Mouse (Mus musculus): Measurements from ENCODE around the gene Lhpp.

The Lhpp gene

DNA sequence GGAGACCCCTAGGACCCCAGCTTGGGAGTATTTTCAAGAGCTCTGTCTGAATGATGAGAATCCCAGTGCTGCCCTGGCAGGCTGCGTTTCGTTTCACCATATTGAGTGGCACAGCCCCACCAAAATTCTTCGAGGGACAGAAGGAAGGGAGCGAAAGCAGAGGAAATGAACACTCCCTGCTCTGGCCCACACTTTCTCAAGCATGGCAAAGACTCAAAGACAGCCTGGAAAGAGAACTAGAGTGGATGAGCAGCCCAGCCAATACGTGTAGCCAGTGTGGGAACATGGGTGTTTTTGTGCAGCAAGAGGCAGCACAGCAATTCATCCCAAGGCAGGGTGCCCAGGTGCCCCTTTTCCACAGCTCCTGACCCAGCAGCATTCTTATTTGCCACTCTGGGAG lies 132.5 kb downstream of the Lhpp start:
- no peak for DNase-seq

DNA sequence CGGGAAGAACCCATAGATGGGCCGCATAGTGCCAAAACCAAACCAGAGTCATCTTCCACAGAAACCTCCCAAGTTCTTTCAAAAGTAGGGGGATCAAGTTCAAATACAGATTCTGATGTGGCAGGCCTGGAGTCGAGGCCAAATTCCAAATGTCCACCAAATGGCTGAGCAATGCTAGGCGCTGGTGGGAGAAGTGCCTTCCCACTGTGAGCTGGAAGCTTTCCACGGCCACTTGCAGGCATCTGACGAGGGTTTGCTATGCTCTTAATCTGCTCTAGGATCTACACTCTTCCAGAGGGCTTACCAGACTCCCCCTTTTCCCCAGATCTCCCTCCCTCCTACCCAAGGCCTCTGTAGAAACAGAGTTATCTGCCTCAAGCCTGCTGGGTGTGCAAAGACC lies 136.7 kb downstream of the Lhpp start:
- DNase-seq: peak; percentile 69 to 71

DNA sequence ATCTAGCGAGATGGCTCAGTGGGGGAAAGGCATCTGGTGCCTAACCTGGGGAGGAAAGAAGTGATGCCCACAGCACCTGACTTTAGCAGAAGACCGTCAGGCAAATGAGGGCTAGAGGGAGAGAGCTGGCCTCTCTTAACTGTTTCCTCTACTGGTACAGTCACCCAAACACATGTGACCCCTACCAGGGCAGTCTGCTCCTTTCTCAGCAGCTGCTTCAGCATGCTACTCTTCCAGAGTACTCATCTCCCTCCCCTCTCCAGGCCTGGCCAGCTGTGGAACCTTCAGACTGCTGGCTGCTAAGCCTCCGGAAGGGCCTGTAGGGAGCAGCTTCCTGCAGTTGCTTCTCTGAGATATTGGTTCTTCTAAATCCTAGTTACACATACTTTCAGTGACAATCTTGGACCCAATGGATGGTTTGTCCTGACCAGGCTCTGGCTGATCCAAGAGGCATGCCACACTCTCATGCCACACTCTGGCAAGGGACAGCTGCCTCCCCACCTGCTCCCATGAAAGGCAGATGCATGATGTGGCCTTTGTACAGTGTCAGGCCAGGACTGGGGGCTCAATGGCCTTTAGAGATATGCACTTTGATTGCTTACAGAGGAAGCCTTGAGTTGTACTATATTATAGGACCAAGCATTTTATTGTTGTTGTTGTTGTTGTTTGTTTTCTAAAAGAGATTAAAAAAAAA lies 137.8 kb downstream of the Lhpp start:
- no peak for DNase-seq

DNA sequence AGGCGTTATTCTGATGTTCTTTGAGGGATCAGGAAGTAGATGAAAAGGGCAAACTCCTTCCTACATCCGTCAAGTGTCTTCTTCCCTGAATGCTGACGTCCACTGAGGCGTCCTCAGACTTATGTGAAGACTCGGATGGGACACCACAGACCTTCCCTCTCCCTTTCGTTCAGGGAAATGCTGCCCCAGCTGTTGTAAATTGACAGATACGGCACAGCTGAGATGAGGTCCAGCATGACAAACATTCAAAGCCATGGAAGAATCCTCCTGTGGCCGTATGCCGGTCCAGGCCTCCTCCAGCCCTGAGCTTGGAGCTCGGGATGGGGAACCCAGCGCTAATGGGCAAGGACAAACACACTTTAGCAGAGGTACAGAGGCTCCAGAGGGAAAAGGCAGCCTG lies 139.1 kb downstream of the Lhpp start:
- DNase-seq: no peak

DNA sequence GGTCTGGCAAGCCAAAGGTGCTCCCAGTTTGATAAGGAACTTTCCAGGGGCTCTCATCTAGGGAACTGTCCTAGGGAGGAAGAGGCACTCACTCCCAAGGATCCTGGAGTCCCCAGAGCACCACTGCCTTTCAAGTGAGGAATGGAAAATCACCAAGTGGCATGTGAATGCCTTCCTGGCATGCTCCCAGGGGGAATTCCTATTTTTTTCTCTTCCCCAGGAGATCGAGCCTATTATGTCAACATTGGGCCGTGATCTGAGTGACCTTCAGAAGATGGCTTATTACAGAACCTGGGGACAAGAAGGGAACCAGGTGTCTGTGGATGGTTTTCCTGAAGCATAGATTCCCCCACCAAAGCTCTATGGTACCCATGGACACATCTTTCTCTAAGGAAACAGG lies 141.3 kb downstream of the Lhpp start:
- no peak for DNase-seq

DNA sequence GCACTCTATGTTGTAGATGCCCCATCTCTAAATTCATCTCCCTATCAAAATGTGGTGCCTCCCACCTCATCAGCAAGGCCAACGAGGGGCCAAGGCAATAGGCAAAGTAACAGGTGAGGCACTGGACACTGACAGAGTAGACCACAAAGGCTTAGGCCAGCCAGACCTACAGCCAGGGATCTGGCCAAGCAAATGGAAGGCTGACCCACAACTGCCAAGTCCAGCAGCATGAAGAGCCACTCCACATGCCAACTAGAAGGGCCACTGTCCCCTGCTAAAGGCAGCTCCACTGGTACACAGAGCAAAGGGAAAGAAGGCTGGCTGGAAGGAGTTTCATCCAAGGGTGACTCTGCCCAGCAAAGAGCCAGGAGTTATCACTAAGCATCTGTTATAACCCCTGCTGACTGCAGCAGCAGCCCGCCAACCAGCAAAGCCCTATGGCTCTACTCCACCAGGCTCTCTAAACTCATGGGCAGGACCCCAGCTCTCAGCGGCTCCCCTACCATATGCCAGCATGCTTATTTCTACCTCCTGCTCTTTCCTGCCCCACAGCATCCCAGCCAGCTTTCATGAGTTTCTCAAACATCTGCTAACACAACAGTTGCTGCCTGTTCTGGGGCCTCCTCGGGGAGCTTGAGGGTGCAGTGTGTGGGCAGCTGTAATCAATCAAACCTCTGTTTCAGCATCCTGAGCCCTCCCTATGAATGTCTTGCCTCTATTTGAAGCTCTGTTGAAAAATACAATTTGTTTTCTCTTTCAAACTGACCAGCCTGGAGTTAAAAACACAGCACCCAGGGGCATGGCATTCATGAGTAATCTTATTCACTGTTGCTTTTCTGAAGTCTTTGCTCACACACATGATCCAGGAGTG lies 143.3 kb downstream of the Lhpp start:
- peak in 1 of 2 experiments; percentile 50 for DNase-seq

DNA sequence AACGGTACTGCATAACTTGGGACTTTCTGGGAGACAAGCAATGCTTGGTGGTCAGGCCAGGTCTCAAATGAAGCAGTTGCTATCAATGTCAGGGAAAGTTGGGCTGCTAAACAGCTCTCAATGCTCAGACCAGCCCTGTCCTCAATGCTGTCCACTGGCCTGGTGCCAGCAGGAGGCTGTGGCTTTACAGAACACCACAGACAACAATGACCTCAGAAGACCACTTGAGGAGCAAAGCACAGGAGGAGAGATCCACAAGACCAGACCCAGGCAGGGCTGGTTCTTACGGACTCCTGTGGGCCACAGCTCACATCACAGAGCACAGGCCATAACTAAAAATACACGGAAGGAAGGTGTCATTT lies 143.9 kb downstream of the Lhpp start:
- DNase-seq: peak; percentile 46 to 59
